Mouse (Mus musculus) testis, adult 2 months (tissue): Measurements from ENCODE around the gene Arl15. TPM values are rescaled to one million over a fixed set of nuclear protein-coding genes. Genes with fewer than 3 reads are reported as not detected.

Source experiments
- H3K27ac ChIP-seq: fragments of 200-500 bp; 2 replicates; pipeline ENCODE4 v1.5.1; 2012; ENCODE audit warnings: low read depth, low read length; ENCODE audit not compliant: control insufficient read depth, insufficient read depth
- H3K27me3 ChIP-seq: fragments of 200-500 bp; 2 replicates; pipeline ENCODE4 v1.6.1; 2012; ENCODE audit warnings: mild to moderate bottlenecking, low read length, moderate library complexity; ENCODE audit not compliant: control insufficient read depth, insufficient read depth
- H3K36me3 ChIP-seq: fragments of 200-500 bp; 2 replicates; pipeline ENCODE4 v1.6.1; 2012; ENCODE audit warnings: mild to moderate bottlenecking, low read length; ENCODE audit not compliant: control insufficient read depth, insufficient read depth
- H3K4me1 ChIP-seq: fragments of 200-500 bp; 2 replicates; pipeline ENCODE4 v1.6.1; 2012; ENCODE audit warnings: low read length; ENCODE audit not compliant: control insufficient read depth, insufficient read depth
- H3K4me3 ChIP-seq: fragments of 200-500 bp; 2 replicates; pipeline ENCODE4 v1.5.1; 2012; ENCODE audit warnings: low read depth, mild to moderate bottlenecking, low read length, moderate library complexity, mixed read lengths; ENCODE audit not compliant: control insufficient read depth
- CTCF ChIP-seq: fragments of 200-500 bp; IDR thresholded peaks from 2 replicates; pipeline ENCODE4 v1.5.1; 2012; ENCODE audit warnings: low read depth, mild to moderate bottlenecking, inconsistent platforms, low read length, moderate library complexity; ENCODE audit not compliant: control insufficient read depth, insufficient read depth, insufficient replicate concordance
- POLR2A ChIP-seq: fragments of 200-500 bp; IDR thresholded peaks from 2 replicates; pipeline ENCODE4 v1.6.1; 2012; ENCODE audit warnings: low read depth, mild to moderate bottlenecking, inconsistent platforms, low read length, moderate library complexity; ENCODE audit not compliant: control insufficient read depth
- polyA plus RNA-seq: library from polyadenylated mRNA; depleted of rRNA; stranded (reverse); fragments of >200 nt; gene quantifications from 2 replicates; pipeline ENCODE4 v1.2.3, GENCODE M21; 2012

The Arl15 gene
- polyA plus RNA-seq, 1 experiment, result 2.0 TPM

DNA sequence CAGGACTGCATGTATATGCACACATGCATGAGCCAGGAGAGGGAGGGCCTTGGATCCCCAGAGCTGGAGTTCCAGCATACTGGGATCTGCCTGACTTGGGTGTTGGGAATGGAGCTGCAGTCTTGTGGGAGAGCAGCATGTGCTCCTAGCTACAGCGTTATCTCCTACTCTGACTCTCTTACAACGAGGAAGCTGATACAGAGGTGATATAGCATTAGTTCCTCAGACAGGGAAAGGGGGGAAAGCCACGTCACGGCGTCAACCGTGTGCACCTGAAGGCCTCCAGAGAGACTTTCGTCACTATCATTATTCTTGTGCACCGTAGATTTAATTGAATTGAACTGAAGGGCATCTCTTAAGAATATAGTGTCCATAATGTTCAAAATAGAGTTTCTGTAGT lies 286.2 kb downstream of the Arl15 start:
- H3K4me3 ChIP-seq, result no peak overlapping the region
- TF ChIP-seq CTCF (no peak), POLR2A (no peak)

GRCm38 (mm10) chr13:114083570-114084138 lies 289.3 kb downstream of the Arl15 start:
- no peak overlapping the region for H3K4me3 ChIP-seq
- no peaks in the 10 kb centered on the region for H3K4me1 ChIP-seq
- H3K27me3 ChIP-seq, result no peaks in the 10 kb centered on the region
- no peaks in the 10 kb centered on the region for H3K36me3 ChIP-seq
- no peak overlapping the region for H3K27ac ChIP-seq
- no peak for TF ChIP-seq CTCF
- no peak for TF ChIP-seq POLR2A

More for the DNA sequence above, 286.2 kb downstream of the Arl15 start:
- H3K27me3 ChIP-seq, result no peaks in the 10 kb centered on the region
- H3K36me3 ChIP-seq, result no peaks in the 10 kb centered on the region
- H3K4me1 ChIP-seq, result no peaks in the 10 kb centered on the region
- no peak overlapping the region for H3K27ac ChIP-seq

DNA sequence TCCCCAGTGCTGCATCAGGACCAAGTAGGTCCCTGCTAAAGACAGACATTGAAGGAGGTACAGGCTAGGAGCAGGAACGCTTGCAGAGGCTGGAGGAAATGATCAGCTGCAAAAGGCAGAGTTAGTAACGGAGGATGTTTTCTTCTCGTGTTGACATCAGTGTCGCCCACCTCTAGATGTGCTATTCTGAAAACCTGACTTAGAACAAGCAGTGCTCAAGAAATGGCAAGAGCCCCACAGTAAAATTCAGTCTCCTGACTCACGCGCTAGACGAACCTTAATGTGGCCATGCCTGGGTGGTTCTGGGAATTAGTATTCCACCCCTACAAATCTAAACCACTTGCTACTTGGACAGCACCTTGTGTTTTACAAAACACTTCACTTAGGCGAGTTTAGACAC lies 291.1 kb downstream of the Arl15 start:
- no peaks in the 10 kb centered on the region for H3K4me1 ChIP-seq
- H3K36me3 ChIP-seq, result no peaks in the 10 kb centered on the region
- H3K27me3 ChIP-seq, result no peaks in the 10 kb centered on the region
- TF ChIP-seq CTCF, result no peak
- no peak for TF ChIP-seq POLR2A
- H3K27ac ChIP-seq, result no peak overlapping the region
- H3K4me3 ChIP-seq, result no peak overlapping the region

- H3K27me3 ChIP-seq, result no peaks in the 10 kb centered on the region
- H3K27ac ChIP-seq, result no peak overlapping the region
- no peak overlapping the region for H3K4me3 ChIP-seq
- no peak for TF ChIP-seq POLR2A
- H3K36me3 ChIP-seq, result no peaks in the 10 kb centered on the region
- H3K4me1 ChIP-seq, result no peaks in the 10 kb centered on the region
Measured at GRCm38 (mm10) chr13:114086325-114086724, 292.0 kb downstream of the Arl15 start.

GRCm38 (mm10) chr13:114086801-114087200 lies 292.5 kb downstream of the Arl15 start:
- Histone ChIP-seq H3K36me3 (no peaks in the 10 kb centered on the region), H3K27me3 (no peaks in the 10 kb centered on the region), H3K27ac (no peak overlapping the region), H3K4me1 (no peaks in the 10 kb centered on the region), H3K4me3 (no peak overlapping the region)
- TF ChIP-seq CTCF, result no peak
- no peak for TF ChIP-seq POLR2A

DNA sequence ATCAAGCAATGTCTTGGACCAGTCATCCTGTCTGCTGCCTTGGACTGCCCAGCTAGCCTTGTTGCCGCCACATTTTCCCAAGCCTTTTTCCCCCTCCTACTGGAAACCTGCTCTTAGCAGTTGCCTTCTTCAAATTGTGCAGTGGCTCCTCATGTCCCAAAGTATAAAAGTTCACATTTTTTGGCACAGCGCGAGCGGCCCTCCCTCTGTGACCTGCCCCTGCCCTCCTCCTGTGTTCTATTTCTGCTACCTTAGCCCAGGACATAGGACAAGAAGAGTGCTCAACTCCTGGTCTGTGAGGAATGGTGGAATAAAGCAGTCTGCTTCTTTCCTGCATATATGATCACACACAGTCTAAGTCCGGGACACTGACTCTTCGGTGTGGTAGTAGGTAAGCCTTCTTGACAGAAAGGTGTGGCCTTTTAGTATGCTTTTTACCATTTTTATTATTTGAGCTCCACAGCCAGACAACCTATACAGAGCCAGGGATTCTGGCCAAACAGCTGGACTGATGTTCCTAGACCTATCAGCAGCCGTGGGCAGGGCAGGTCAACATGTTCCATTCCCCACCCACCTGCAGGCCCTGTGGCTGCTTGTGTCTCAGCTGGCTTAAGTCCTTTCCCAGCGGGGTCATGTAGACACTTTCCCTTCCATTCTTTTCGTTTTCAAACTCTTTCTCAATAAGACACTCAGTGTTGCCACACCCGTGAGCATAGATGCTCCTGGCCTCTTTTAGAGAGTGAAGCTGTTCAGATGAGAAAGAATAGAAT lies 293.6 kb downstream of the Arl15 start:
- Histone ChIP-seq H3K27ac (no peak overlapping the region), H3K36me3 (no peaks in the 10 kb centered on the region), H3K27me3 (no peaks in the 10 kb centered on the region), H3K4me1 (no peaks in the 10 kb centered on the region), H3K4me3 (no peak overlapping the region)
- TF ChIP-seq POLR2A (no peak), CTCF (no peak)

DNA sequence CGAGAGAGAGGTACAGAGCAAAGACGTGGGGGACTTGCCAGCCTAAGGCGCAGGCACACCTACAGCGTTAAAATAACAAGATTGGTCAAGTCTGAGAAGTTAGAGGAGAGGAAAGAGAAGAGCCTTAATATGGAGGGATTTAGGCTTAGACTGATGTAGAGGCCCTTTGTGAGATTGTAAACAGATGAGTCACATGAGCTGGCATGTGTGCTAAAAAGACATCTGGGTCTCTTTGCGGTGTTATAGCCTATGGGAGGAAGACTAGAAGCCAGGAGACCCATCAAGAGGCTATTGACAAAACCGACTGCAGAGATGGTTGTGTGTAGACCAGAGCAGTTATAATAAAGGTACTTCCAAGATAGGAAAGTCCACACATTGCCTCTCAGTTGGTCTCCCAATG lies 296.5 kb downstream of the Arl15 start:
- no peak for TF ChIP-seq CTCF
- no peak for TF ChIP-seq POLR2A
- no peak overlapping the region for H3K27ac ChIP-seq

More for the DNA sequence above, 296.5 kb downstream of the Arl15 start:
- H3K4me1 ChIP-seq, result no peaks in the 10 kb centered on the region
- no peak overlapping the region for H3K4me3 ChIP-seq
- no peaks in the 10 kb centered on the region for H3K27me3 ChIP-seq
- H3K36me3 ChIP-seq, result no peaks in the 10 kb centered on the region
